Mouse (Mus musculus) right cerebral cortex, adult 2 months (tissue): ENCODE measurements around the gene Bcas3.

Experiments
- DNase-seq, 2 experiments: peaks; one replicate each; pipeline ENCODE4 v3.0.0; 2021 to 2022; ENCODE audit warnings: low spot score in 2 of 2

Bcas3 gene

DNA sequence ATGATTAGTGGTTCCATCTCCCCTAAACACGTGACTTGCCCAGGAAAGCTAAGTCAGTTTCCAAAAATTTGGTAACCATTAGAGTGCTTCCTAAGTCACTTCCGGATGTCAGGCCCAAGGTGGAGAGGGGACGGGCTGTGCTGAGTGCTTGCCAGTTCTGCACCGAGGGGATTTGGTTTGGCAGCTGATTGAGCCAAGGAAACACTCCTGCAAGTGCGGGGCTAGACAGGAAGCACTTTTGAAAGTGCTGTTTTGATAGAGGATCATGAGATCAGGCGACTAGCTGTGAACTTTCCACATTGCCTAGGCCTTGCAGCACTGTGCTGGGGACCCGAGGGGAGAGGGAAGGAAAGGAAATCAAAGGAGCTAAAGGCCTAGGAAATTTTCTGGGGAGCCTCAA is 262.5 kb downstream of the Bcas3 start:
- DNase-seq, result no peak

DNA sequence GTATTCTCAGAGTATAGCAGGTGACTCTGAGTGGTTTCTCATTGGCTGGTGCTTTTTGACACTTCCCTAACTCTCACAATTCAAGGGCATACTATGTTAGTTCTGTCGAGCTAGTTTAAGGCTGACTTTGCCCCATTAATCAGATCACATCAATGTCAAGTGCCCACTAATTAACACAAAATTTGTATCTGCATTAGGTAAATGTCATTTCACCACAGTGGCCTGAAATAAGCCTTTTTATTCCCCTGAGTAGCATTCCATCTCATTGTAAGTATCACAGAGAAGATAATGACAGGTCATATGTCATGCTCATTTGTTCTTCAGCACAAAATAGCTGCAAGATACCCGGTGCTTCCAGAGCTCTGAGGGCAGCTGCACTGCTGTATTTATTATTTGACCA is 268.5 kb downstream of the Bcas3 start:
- no peak for DNase-seq

DNA sequence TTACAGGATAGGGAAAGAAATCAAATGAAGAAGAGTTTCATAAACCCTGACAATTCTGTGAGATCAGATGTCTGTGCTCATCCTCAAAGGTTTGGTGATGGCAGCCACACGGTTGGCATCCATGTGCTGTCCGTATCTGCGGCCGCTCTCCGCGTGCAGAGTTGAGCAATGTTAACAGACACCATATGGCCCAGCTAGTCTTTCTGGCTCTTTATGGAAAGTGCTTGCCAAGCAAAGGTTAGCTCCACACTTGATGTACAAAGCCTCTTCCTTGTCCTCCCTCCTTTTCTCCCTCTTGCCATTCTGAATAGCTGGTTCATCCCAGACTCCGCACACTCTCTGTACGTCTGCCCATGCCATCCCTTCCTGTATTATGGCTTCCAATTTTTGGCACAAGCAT is 269.0 kb downstream of the Bcas3 start:
- no peak for DNase-seq

DNA sequence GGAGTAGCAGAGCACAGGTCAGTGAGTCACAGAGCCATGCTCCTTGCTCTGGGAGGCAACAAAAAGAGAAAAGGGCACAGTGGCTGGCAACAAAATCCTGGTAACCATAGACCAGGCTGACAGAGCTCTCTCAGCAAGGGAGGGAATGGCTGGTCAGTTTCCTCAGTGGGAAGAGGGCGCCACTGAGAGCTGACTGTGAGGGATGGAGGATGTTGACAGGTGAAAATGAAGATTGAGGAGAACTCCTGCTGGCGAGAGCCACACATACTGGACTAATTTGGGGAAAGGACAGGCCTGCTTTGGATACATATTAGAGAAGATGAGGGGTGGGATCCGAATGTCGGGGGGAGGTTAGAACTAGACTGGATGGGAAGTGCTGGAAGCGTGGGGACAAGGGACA is 272.2 kb downstream of the Bcas3 start:
- no peak for DNase-seq

DNA sequence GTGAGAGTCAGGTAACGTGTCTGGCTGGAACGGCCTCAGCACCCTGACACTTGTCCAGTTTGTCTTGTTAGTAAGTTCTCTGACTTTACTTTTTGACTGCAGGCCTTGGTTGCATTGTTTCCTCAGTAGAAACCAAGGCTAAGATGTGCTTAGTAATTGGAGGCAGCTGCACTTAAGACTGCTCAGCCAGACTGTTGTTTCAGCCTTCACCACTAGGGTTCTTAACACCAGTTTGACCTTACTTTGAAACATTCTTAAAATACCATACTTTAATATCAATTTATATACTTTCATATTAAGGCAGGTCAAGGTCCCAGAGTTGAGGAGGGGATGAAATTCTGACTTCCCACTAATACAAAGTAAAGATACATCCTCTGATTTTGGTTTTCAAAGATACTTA is 273.9 kb downstream of the Bcas3 start:
- DNase-seq, result no peak

DNA sequence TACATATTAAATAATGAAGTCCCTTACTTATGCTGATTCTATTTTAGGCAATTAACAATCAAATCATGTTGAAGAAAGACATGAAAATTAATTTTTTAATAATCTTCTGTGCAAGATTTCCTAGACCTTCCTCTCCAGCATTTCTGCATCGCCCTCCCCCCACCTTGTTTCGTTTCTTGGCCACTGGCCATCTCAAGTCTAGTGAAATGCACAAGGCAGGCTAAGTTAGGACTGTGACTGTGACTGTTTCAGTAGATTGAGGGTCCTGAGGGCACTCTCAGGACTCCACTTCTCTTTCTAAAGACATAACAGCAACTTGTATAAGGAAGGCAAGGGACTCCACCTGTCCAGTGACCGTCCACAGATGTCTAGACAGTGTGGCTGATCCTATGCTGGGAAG is 274.4 kb downstream of the Bcas3 start:
- DNase-seq, result no peak

DNA sequence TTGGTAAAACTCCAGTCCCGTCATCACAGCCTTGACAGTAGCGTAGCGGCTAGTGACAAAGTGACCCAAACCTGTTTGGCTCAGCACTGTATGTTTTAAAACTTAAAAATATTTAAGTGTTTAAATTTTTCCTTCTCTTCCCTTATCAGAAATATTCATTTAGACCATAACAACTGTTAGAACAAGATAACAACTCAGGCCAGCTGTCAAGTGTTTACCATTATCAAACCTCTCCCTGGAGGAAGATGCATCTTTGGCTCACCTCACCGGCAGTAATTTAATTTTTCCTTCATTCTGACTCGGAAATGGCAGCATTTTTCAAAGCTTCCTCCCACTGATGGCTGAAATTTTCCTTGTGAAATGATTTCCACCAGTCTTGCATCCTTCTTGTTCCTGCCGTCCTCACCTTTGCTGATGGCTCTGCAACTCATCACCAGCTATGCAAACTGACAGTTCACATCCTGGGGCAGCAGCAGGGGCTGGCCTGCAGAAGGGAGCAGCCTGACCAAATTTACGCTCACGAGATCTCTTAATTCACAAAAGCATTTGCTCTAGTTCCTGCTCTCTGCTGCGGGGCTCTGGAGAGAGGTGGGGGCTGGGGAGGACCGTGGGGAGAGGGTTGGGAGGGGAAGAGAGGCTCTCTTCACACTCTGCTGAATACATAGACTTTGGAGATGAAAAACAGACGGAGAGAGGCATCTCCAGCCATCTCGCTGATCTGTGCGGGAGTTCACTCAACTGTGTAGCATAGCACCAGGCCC is 275.5 kb downstream of the Bcas3 start:
- no peak for DNase-seq

DNA sequence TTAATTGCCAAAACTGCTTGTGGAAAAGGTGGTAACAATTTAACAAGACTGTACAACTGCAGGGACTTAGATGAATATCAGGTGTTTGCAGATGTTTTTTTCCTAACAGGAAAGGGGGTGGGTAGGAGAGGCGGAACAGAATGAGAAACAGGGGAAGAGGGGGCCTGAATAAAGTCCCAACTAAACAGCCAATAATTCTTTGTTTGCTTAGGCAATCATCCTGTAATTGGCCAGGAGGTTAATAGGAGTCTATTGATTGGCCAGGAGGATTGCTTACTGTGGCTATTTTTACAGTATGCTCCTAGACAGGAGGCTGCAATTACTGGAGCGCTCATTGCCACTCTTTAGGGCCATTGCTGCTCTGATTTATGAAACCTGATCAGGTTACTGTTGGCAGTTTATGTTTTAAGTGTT is 279.6 kb downstream of the Bcas3 start:
- no peak for DNase-seq

DNA sequence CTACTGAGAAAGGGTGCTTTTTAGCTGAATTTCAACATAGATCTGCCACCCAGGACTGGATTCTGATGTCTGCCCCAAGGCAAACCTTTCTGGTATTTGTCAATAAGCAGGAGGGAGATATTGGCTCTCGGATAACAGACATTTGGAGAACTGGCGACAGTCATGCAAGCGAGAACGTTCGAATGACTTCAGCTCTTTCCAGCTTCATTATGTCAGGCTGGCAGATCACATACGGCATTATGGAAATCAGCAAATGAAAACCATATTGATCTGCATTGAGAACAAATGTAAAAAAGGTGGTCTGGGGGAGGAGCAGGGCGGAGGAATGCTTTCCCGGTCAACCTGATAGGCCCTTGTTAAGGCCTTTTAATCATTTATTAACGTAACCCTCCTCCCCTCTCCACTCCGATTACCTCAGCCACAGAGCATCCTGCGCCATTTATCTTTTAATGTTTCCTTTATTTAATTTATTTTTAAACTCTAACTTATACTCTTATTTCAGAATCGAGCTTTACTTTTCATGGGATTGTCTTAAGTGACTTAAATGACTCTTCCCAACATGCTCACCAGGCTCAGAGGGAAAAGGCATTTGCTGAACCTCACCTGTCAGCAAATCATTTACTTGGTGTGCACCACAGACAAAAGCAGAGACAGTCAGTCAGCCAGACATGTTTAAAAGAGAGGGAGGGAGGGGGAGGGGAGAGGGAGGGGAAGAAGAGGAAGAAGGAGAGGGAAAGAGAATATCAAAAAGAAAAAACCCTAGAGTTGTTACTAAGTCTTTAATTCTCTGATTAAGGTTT is 285.9 kb downstream of the Bcas3 start:
- DNase-seq, result no peak

DNA sequence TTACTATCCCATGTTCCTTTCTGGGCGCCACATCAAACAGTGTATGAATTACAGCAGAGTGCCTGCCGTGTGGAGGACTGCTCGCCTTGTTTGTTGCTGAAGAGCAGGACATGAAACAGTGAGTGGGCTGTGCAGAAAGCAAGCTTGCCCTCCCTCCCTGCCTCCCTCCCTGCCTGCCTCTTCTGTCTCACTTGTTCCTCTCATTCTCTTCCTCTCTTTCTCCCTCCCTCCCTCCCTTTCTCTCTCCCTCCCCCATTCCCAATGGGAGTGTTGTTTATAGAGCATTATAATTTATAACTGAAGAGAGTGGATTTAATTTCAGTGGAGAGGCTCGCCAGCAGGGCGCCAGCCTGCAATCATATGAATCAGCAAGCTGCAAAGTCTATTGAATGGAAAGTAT is 287.7 kb downstream of the Bcas3 start:
- peak; percentile 30 to 33 for DNase-seq

DNA sequence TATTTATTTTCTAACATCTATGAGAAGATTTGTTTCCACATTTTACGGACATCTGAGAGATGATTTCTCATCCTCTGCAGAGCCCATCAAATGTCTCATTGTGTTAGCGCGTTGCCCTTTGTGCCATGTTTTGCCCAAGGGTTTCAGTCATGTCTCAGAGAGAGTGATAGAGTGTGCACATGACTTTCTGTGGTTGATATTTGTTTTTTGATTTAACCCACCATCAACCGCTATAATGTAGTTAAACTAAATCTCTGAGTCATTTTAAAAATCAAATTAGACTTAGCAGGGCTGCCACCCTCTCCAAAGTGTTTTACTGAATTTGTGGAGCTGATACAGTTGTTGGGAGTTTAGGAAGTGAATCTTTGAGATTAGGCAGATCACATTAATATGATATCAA is 288.5 kb downstream of the Bcas3 start:
- DNase-seq, result no peak

DNA sequence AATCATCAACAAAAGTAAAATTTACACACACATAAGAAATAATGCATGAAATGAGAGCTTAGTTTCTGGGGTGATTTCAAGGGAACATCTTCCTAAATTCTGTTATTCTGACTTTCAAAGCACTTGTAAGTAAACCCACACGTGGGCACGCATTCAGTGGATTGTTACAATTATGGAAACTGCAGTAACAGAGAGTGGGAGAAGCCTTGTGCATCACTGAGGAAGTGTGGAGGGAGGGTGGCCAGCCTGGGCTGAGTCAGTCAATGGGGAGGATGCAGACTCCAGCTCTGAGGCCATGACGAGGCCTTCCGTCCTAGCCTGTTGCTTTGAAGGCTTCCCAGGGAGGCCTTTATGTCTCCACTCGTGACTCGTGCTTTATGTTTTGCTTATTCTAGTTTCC is 289.6 kb downstream of the Bcas3 start:
- peak; percentile 73 to 76 for DNase-seq

DNA sequence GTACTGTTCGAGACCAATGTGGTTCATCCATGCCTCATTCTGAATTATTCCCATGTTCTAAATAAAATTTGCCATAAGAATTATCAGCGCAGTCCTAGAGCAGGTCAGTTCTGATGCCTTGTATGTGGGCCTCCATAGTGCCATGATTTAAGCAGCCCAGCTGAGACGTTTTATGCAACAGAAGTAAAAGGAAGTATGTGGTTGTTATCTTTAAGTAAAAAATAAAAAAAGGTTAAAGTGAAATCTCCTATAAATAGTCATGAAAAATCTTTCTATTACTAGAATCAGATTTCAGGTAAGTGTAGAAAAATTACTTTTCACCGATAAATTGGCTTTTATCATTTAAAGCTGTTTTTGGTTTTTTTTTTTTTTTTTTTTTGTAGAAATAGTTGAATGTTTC is 290.1 kb downstream of the Bcas3 start:
- DNase-seq, result no peak

DNA sequence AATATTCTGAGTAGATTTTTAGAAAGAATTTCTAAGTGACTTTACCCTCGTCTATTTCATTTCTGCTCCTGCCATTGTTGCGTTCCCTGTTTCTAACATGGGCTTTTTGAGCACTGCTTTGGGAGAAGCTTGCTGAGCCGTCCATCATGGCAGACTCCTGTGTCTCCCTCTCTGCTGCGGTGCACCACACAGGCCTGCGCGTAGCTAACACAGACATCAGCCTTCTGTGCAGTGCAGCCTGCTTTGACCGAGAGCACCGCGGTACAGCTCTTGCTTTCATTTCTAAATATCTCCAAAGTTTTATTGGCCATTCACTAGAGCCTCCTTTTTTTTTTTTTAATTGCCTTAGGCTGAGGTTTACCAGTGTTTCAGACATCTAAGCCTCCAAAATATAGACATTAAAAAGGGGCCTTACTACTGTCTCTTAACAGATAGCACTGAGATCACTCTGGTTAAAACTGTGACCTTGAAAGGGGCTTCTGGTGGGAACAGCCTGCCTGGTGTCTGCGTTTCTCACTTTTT is 290.6 kb downstream of the Bcas3 start:
- DNase-seq, result no peak

DNA sequence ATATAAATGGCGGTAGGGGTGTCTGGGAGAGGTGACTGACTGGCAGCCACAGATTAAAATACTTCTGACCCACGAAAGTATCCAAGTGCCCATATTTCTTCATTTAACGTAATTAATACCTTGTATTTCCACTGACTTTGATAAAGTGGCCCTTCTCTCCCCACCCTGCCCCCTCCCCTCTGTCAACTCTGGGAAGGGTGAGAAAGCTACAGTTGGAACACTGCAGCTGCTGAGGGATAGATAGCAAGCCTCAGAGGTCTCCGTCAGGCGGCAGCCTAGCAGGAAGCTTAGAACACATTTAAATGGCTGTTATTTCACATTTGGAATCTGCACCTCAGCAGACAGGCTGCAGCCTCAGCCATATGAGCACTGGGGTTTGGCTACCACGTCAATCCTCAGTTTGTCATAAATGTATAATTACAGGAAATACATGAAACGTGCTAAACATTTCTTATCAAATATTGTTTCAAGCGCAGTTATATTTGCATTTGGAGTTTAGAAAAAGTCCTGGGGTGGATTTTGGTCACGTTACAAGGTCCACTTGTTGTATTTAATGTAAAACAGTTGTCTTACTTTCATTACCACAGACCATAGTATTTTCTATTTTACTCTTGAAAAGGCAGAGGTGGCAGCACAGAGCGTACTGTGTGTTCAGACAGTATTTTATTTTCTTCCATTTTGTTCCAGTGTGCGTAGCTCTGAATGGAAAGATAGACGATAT is 291.2 kb downstream of the Bcas3 start:
- no peak for DNase-seq

DNA sequence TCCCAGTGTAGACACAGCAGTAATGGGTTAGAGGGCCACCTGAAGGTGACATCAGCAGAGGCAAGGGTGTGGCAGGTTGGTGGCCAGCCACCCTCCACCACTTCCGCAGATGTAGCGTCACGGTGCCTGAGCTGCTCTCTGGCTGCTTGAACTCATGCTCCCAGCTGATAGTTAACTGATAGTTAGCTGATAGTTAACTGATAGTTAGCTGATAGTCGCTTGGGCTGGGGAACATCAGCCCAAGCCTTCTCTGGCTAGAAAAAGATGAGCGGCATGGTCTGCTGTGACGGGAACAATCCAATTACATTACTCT is 291.7 kb downstream of the Bcas3 start:
- DNase-seq, result no peak

DNA sequence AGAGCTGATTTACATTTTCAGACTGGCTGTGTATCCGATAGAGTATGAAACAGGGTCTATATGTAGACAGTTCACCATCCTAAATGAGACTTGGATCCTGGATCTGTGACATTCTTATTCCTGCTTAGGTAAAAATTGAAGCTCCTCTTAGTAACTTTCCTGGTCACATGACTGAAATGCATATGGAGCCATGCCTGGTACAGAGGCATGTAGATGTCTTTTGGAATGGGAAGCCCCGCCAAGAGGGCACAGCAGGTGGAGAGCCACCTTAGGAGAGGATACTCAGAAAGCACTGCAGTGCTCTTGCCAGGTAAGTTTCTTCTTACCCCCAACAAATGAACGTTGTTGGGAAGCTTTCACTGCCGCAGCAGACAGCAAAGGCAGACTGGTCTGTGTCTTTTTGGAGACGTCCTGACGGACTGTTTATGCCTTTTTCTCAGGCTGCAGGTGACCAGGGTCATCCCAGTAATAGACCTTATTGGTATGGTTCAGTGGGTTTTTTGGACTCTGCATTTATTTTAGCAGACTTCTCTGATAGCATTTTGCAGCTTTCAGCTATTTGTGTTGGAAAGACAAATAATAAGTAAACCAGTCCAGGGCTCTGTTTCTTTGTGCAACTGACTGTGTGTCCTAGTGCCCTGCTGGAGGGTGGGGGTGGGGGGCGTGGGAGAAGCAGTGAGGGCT is 292.3 kb downstream of the Bcas3 start:
- no peak for DNase-seq

DNA sequence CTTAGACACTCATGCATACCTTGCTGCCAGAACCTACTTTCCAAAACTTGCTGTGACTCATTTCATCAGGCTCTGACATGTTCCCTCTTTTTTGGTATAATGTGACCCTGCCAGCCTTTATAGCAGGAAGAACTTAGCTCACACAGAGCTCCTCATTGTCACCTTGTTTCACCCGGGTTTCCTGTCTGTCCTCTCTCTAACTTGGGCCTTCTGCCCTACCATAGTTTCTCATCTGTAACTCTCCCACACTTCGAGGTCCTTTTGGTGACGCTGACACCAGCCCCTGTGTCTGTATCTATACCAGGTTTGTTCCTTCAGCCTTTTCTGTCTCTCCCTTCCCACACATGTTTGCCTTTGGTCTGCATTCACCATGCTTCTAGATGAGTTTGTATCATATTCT is 295.9 kb downstream of the Bcas3 start:
- DNase-seq, result no peak

DNA sequence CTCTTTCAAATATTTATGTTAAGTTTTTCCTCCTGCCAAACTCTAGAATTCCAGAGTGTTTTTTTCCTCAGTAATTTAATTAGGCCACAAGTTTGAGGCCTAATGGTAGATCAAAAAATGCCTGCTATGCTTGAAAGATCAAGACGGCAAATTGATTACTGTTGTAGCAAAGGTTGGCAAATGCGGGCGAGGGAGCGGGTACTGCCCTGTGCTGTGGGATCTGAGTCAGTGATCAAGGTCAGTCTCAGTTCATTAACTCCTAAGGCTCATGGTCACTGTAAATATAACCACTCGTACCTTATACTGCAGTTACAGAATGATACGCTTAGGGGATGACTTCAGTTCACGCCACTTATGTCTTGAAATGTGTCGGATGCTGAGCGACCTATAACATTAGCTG is 296.4 kb downstream of the Bcas3 start:
- DNase-seq, result no peak

DNA sequence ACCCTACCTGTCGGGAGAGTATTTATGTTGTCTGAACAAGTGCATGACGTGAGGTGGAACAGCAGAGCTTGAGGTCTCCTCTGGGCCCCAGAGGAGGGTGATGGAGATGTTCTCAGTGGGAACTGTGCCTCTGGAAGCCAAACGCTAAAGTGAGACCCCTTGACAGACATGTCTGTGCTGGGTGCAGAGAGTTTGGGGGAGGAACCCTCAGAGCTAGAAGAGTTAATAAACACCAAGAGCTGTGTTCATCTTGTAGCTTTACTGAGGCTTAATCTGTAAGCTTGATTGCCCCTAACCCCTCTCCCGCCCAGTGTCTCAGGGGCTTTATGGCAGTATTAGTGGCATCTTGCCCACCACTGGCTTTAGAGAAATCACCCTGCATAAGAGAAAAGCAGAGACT is 304.5 kb downstream of the Bcas3 start:
- DNase-seq, result no peak

DNA sequence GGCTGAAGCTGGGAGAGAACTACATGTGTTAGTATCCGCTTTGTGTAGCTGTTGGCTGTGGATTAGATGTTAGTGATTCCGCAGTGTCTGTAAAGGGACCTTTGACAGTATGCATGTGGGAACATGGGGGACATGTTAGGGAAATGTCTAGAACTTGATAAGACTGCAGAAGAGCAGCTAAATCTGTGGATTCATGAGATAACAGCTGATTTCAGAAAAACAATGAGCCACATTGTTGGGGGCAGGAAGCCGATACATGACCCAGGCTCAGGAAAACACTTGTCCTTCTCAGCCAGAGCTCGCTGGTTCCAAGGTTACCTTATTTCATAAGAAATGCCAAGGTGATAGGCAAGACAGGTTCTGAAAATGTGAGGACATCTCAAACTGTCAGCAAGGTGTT is 307.3 kb downstream of the Bcas3 start:
- DNase-seq, result no peak

DNA sequence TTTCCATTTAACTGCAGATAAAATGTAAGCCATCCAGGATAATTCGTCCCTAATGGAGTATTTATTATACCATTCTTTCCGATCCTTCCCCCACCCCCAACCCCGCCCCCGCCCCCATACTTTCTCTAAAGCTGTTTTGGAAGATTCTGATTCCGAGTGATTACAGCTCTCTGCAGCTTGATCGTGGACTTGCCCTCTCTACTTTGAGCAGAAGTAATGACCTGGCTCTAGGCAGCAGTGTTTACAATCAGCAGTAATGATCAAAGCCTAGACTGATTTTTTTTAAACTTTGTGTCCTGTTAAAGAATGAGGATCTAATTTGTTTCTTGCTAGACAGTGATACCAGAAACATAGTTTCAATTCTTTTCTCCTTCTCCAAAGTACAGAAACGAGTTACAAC is 314.2 kb downstream of the Bcas3 start:
- DNase-seq, result no peak
